Mouse (Mus musculus): ENCODE results near the gene Tfb1m. TPM values are rescaled to one million over a fixed set of nuclear protein-coding genes. Genes with fewer than 3 reads are reported as not detected.

Gene Tfb1m
- total RNA-seq, 2 experiments from 2014 or later: 4.8 to 5.2 TPM

- intact Hi-C loops (cut with DNase I): no loop called here
- DNase-seq: no peak
These were observed 81.0 kb downstream of the Tfb1m start for GRCm38 (mm10) chr17:3476546-3476945.

GRCm38 (mm10) chr17:3472018-3472417 lies 85.6 kb downstream of the Tfb1m start:
- DNase-seq: no peak
- intact Hi-C loops (cut with DNase I): no loop called here

Other genes starting within 250 kb of the Tfb1m start
- gene Tiam2, start 231.2 kb downstream of the Tfb1m start, total RNA-seq (2021): 100 to 1,000 TPM in 1 of 2 experiments, 10 to 100 TPM in 1; 89.3 to 104 TPM
- 1 to 10 TPM; 4.0 to 4.1 TPM for gene Cldn20, start 25.2 kb downstream of the Tfb1m start, total RNA-seq (2021)
- under 1 TPM in 1 of 2 experiments, not detected in 1; 0.44 TPM for gene Nox3, start 138.5 kb upstream of the Tfb1m start, total RNA-seq (2021)